Mouse (Mus musculus) left cerebral cortex, adult 18-20 months (tissue): ENCODE data around the gene Nkx2-5. TPM values are rescaled to one million over a fixed set of nuclear protein-coding genes. Genes with fewer than 3 reads are reported as not detected.

Source experiments
- DNase-seq, 2 experiments: peaks; one replicate each; pipeline ENCODE4 v3.0.0; 2021 to 2022; ENCODE audit warnings: low spot score in 2 of 2, mixed read lengths in 1 of 2
- total RNA-seq, 2 experiments: library from RNA; stranded (reverse); gene quantifications; 2 replicates each; pipeline ENCODE4 v1.2.3; 2021

Gene Nkx2-5
- total RNA-seq, 2 experiments from 2014 or later = not detected

- DNase-seq = no peak
These were observed 5.7 kb upstream of the Nkx2-5 start for GRCm38 (mm10) chr17:26850358-26851135.

- DNase-seq = no peak
These were observed 5.0 kb upstream of the Nkx2-5 start for GRCm38 (mm10) chr17:26849746-26850357.

GRCm38 (mm10) chr17:26849106-26849745, 4.4 kb upstream of the Nkx2-5 start:
- DNase-seq = no peak

- no peak for DNase-seq
These were observed 3.4 kb upstream of the Nkx2-5 start for GRCm38 (mm10) chr17:26848236-26848635.

GRCm38 (mm10) chr17:26847801-26848200, 3.0 kb upstream of the Nkx2-5 start:
- no peak for DNase-seq

- no peak for DNase-seq
These were observed 1.6 kb upstream of the Nkx2-5 start for GRCm38 (mm10) chr17:26846411-26846810.

GRCm38 (mm10) chr17:26845149-26846050, 591 bp upstream of the Nkx2-5 start:
- no peak for DNase-seq

GRCm38 (mm10) chr17:26844371-26844851, 398 bp downstream of the Nkx2-5 start:
- DNase-seq = no peak

- no peak for DNase-seq
These were observed 1.0 kb downstream of the Nkx2-5 start for GRCm38 (mm10) chr17:26843696-26844236.

- DNase-seq = no peak
These were observed 1.6 kb downstream of the Nkx2-5 start for GRCm38 (mm10) chr17:26843229-26843567.

- no peak for DNase-seq
These were observed 2.2 kb downstream of the Nkx2-5 start for GRCm38 (mm10) chr17:26842431-26843228.

- no peak for DNase-seq
These were observed 2.8 kb downstream of the Nkx2-5 start for GRCm38 (mm10) chr17:26841981-26842380.

GRCm38 (mm10) chr17:26840922-26841731, 3.7 kb downstream of the Nkx2-5 start:
- no peak for DNase-seq

GRCm38 (mm10) chr17:26840439-26840780, 4.4 kb downstream of the Nkx2-5 start:
- DNase-seq = no peak

GRCm38 (mm10) chr17:26839718-26840438, 4.9 kb downstream of the Nkx2-5 start:
- DNase-seq = no peak

- DNase-seq = no peak
These were observed 5.7 kb downstream of the Nkx2-5 start for GRCm38 (mm10) chr17:26838911-26839717.

- DNase-seq = no peak
These were observed 6.5 kb downstream of the Nkx2-5 start for GRCm38 (mm10) chr17:26838191-26838910.
